Mouse (Mus musculus) spleen, embryonic (tissue): ENCODE measurements around the gene Eif4e1b.
"Not testable (repeated sequence)": the region's sequence is repeated elsewhere in the genome, so short reads cannot be mapped to it uniquely, and the experiment has no call there.

Experiments
- CTCF ChIA-PET: fragments of 350-600 bp; sonication (Branson Sonifier 250); formaldehyde crosslinking; loops from one replicate; lab custom pipeline; 2022; lab: Charles Lee

The Eif4e1b gene

DNA sequence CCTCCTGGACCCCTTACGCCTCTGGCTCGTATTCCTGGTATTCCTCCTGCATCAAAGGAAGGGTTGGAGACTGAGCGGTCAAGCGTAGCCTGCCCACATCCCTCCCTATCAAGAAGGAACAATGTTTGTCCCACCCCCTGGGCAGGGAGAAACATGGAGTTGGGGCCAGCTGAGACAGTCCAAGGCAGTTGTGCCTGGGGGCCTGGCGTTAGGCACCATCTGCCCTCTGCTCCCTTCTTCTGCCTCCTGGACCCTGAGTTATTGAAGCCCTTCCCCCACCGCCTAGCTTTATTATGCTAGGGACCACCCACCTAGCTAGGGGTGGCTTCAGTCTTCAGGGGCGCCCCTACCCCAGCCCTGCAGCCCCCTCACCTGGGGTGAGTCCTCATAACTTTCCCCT is 24.3 kb upstream of the Eif4e1b start:
- CTCF ChIA-PET, result no interaction called here

DNA sequence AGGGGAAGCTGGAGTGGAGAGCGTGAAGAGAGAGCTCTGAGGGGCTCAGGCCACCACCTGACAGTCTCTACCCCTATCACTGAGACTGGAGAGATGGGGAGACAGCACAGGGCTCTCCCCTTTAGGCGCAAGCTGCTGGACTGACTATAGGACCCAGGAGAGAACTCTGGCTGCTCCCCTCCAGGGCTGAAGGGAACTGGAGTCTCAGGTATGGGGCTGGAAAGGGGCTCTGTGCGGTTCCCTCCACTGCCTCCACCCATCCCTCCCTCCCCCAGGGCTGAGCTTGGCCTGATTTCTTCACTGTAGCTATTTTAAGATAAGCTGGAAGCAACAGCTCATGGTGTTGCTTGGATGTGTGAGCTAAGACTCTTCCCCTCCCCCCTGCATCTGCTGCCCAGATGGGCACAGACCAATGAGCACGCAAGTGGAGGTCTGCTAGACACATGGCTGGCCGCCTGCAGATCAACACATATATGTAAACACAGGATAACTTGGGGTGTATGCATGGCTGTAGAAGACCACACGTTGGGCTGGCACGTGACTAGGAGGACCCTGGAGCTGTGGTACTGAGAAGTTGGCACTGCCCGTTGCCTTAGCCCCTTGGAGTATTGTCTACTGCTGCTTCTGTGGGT is 23.5 kb upstream of the Eif4e1b start:
- CTCF ChIA-PET, result no interaction called here

DNA sequence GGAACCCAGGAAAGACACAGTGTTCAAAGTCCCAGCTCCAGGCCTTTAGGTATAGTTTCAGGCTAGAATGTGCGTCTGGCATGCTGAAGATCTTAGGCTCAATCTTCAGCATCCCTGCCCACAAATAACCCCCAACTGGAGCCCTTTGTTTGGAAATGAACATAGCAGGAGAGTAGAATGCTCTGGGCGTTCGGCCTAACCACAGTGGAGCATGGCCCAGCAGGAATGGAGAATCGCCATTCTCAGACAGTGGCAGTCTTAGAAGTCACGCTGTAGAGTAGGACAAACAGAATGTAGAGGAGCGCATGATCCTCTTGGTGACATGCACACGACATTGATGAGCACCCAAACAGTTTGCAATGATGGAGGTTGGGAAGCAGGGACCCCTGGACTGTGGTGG is 22.9 kb upstream of the Eif4e1b start:
- CTCF ChIA-PET, result no interaction called here

- CTCF ChIA-PET, result no interaction called here
Observed at GRCm38 (mm10) chr13:54765281-54766191, 18.3 kb upstream of the Eif4e1b start.

GRCm38 (mm10) chr13:54766192-54766768 is 17.5 kb upstream of the Eif4e1b start, which contains the start of gene Sncb:
Gene Sncb (minus strand): TSS chr13:54766595.
- CTCF ChIA-PET, result no interaction called here

- CTCF ChIA-PET, result no interaction called here
Observed at GRCm38 (mm10) chr13:54767012-54767411, 16.8 kb upstream of the Eif4e1b start.

DNA sequence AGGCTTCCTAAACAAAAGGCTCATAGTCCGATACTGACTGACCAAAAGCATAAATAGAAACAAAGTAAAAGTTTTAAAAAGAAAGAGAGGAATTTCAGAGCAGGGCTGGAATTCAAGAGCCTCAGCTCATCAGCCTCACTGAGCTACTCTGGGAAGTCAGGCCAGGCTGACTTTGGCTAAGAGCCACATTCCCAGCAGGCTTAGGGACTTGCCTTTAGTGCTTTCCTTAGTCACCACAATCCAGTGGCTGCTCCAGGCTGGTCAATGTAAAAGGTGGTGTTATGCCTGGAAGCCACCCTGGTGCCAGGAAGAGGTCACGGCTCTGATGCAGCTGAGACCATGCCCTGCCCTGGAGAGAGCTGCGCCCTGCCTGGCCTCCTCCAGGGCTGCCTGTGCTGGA is 3.2 kb upstream of the Eif4e1b start:
- CTCF ChIA-PET, result no interaction called here

DNA sequence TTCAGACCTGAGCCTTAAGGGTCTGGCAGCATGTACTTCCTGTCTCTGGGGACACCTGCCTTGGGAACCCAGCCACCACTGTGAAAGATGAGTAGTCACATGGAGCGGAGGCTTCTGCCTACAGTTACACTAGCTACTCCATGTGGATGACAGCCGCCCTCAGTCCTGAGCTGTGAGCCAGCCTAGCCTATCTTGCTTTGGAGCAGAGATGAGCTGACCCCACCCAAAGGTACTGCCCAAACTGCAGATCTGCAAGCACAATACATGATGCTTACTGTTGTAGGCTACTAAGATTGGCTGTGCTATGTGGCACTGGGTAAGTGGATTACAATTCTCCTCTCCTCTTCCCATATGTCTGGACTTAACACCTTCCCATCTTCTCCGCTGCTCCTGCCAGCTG is 2.7 kb upstream of the Eif4e1b start:
- CTCF ChIA-PET, result no interaction called here

DNA sequence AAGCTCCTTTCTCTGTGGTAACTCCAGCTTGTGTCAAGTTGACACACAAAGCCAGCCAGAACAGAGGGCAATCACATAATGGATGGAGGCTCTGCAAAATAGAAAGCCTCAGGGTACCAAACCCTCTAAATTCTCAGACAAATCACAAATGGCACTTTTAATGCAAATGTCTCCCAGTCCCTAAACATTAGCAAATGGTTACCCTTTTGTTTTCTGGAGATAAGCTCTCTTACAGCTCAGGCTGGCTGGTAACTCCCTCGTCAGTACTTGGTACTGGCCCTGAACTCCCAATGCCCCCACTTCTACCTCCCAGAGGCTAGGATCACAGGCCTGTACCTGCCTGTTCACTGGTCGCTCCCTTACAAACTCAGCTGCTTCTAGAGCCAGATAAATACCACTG is 563 bp upstream of the Eif4e1b start:
- CTCF ChIA-PET, result no interaction called here

GRCm38 (mm10) chr13:54787591-54787990 is 3.8 kb downstream of the Eif4e1b start:
- CTCF ChIA-PET, result not testable (repeated sequence)

DNA sequence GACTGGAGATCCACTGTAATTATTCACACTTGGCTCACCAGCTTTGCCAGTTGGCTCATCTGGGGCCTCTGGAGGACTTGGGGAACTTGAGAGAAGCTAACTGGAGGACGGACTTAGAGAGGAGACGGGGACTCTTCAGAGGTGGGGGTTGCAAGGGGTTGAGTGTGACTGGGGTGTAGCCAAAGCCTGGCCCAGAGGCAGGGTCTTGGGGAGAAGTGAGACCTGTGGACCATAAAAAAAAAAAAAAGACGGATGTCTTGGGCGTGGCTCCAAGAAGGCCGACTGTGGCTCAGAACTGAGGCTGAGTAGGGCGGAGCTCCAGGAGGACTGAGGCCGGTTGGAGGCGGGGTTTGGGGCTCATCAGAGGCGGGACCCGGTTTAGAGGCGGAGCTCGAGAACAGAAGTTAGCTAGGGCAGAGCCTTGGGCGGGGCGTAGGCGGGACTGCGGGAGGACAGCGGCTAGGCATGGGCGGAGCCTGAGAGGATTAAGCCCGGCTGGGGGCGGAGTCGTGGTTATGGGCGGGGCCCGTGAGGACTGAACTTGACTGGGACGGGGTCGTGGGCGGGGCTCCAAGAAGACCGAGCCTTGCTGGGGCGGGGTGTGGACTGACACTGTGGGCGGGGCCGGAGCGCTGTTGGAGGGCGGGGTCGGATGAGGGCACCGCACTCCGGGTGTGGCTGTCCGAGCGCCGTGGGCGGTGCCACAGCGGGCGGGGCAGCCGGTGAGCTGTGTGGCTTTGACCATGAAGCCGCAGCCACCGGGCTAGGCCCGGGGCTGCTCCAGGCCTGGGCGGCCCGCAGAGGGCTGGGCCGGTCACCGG is 5.2 kb downstream of the Eif4e1b start, which contains the start of gene Tspan17:
Gene Tspan17 (plus strand): TSS at position 638 of the 821 bp plus-strand sequence.
- CTCF ChIA-PET, result no interaction called here

GRCm38 (mm10) chr13:54789561-54790397 is 6.0 kb downstream of the Eif4e1b start:
- CTCF ChIA-PET, result interaction anchor here (0.6 kb wide), 1 partner anchor 167 kb away, joined by 3 read pairs; no protein-coding TSS in a partner anchor

GRCm38 (mm10) chr13:54792259-54793230 is 8.7 kb downstream of the Eif4e1b start:
- CTCF ChIA-PET, result interaction anchor here (0.6 kb wide), 1 partner anchor 360 kb away, joined by 3 read pairs; the partner anchor contains the start of gene Fgfr4

- CTCF ChIA-PET, result interaction anchor here (0.7 kb wide), 1 partner anchor 307 kb away, joined by 4 read pairs; no protein-coding TSS in a partner anchor
Observed at GRCm38 (mm10) chr13:54794002-54794577, 10.3 kb downstream of the Eif4e1b start.

GRCm38 (mm10) chr13:54794843-54795242 is 11.0 kb downstream of the Eif4e1b start:
- CTCF ChIA-PET, result interaction anchor here (0.6 kb wide), 1 partner anchor 465 kb away, joined by 5 read pairs; no protein-coding TSS in a partner anchor

- CTCF ChIA-PET, result no interaction called here
Observed at GRCm38 (mm10) chr13:54797356-54797755, 13.6 kb downstream of the Eif4e1b start.

DNA sequence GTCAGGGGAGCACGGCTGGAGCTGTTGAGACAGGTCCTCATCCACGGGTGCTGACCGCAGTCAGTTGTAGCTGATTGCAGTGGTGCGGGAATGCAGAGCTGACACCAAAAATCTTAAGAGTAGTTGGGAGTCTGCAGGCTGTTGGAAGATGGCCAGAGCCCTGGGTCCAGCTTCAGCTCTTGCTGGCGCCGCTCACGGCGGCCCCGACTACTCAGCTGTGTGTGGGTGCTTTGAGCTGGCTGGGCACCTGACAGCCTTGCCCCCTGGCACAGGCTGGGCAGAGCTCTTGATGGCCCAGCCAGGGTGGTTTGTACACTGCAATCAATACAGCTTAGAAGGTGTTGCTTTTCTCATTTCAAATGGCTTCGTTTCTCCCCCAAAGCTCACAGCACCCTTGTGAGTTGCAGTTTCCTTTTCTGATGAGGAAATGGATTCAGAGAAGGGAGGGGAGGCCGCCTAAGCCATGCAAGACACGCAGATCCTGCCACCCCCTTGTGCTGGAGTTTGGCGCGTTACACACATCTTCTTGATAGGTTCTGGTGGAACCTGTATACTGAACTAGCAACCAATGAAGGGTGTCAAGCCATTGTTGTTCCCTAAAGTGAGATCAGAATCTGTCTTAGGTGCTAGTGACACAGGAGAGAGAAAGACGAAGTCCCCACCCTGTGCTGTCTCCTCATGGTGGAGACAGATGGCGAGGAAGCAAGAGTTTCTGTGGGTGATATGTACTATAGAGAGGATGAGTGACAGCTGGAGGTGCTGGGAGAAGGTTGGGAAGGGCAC is 14.3 kb downstream of the Eif4e1b start:
- CTCF ChIA-PET, result no interaction called here

GRCm38 (mm10) chr13:54798740-54799139 is 14.9 kb downstream of the Eif4e1b start:
- CTCF ChIA-PET, result no interaction called here
